ENCODE assay signal across 8 mouse cellular contexts in the genomic region with DNA sequence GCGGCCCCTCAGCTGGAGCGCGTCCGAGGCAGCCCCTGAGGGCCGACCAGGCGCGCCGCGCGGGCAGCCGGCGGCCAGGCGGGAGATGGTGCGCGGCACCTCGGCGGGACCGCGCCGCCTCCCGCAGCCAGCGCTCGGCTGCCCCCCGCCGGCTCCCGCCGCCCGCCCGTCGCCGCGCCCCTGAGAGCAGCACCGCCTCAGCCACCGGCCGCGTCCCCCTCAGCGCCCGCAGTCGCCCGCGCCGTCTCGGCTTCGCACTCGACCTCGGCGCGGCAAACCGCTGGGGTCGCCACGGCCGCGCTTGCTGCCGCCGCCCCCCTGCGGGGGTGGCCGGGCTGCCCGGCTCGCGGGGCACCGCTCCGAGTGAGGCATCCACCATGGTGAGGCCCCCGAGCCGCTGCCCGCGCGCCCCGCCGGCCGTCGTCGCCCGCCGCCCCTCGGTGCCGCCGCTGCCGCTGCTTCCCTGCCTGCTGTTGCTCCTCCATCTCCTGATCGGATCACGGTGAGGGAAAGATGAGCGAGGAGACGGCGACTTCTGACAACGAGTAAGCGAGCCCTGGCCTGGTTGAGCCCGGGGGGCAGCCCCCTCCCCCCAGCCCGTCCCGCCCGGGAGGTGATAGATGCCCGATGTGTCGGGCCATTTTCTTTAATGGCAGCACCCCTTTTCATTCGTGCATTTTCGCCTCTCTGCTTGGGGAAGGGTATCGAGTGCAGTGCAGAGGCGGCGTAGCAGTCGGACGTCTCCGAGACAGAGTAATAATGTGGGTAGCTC. TPM values are rescaled to one million over a fixed set of nuclear protein-coding genes. Genes with fewer than 3 reads are reported as not detected.
DNase-seq lines count a peak whose midpoint lies in the region; ATAC-seq and TF ChIP-seq lines count a peak whose summit lies in the region.

Gene Spred1 (plus strand): TSS at position 163 of the 772 bp plus-strand sequence.

- peak within 1 kb of the TSS; percentile 96 for H3K9ac ChIP-seq in forebrain, embryonic 14.5 days (ENCODE audit: low read length)
- peak within 1 kb of the TSS; percentile 99 for H3K9ac ChIP-seq in hindbrain, embryonic 13.5 days
- H3K9ac ChIP-seq in stomach, embryonic 15.5 days = peak within 1 kb of the TSS; percentile 93

- intact Hi-C loops in left cerebral cortex, postnatal 25 days (cut with DNase I) = loop anchor here (1.0 to 5.0 kb wide), 5 partner anchors 59 to 221 kb away; no protein-coding TSS in a partner anchor

- no peak for TF ChIP-seq POLR2A in bone marrow macrophage, adult 2 months (IDR thresholded peaks at IDR 0.05; ENCODE audit: borderline replicate concordance, low read depth, low read length)

- peak within 1 kb of the TSS; percentile 71 for H3K4me3 ChIP-seq in bone marrow macrophage, adult 2 months (ENCODE audit: insufficient read depth, low read length)
- peak within 1 kb of the TSS; percentile 91 for H3K4me3 ChIP-seq in forebrain, embryonic 14.5 days (ENCODE audit: low read depth, low read length)
- peak within 1 kb of the TSS; percentile 89 for H3K4me3 ChIP-seq in hindbrain, embryonic 13.5 days
- H3K4me3 ChIP-seq in stomach, embryonic 15.5 days (replicated peaks) = peak within 1 kb of the TSS; percentile 94

- under 1% methylated on average over 57 of the region's 99 CpGs for WGBS in forebrain, embryonic 14.5 days
- WGBS in hindbrain, embryonic 13.5 days = under 1% methylated on average over 68 of the region's 99 CpGs
- WGBS in stomach, embryonic 15.5 days = under 1% methylated on average over 50 of the region's 99 CpGs

- H3K27me3 ChIP-seq in forebrain, embryonic 14.5 days (replicated peaks; ENCODE audit: control insufficient read depth, insufficient read depth, low read length) = no peaks in the 10 kb centered on the region
- no peaks in the 10 kb centered on the region for H3K27me3 ChIP-seq in hindbrain, embryonic 13.5 days
- no peaks in the 10 kb centered on the region for H3K27me3 ChIP-seq in stomach, embryonic 15.5 days (replicated peaks)

- DNase-seq in lung, adult 18-20 months = peak; percentile 16 to 35
- no peak for DNase-seq in lung, postnatal 25 days (ENCODE audit: low spot score)
- peak; percentile 48 for DNase-seq in forebrain, embryonic 14.5 days (ENCODE audit: low spot score)
- no peak for DNase-seq in left cerebral cortex, postnatal 25 days (ENCODE audit: low spot score in 2 of 2)
- peak; percentile 57 for DNase-seq in mesoderm, embryonic 11.5 days (ENCODE audit: low read depth, low spot score)

- peaks cover 12% of the 10 kb centered on the region for H3K4me1 ChIP-seq in bone marrow macrophage, adult 2 months (ENCODE audit: control insufficient read depth, insufficient read depth, low read length)
- H3K4me1 ChIP-seq in forebrain, embryonic 14.5 days (ENCODE audit: control insufficient read depth, insufficient read depth, low read length) = peaks cover 13% of the 10 kb centered on the region
- H3K4me1 ChIP-seq in hindbrain, embryonic 13.5 days (replicated peaks) = peaks cover 24% of the 10 kb centered on the region
- peaks cover 9% of the 10 kb centered on the region; the same call in 1 of the 2 replicates for H3K4me1 ChIP-seq in stomach, embryonic 15.5 days

- no peaks in the 10 kb centered on the region for H3K36me3 ChIP-seq in forebrain, embryonic 14.5 days (ENCODE audit: control insufficient read depth, insufficient read depth, low read length)
- H3K36me3 ChIP-seq in hindbrain, embryonic 13.5 days = no peaks in the 10 kb centered on the region
- no peaks in the 10 kb centered on the region for H3K36me3 ChIP-seq in stomach, embryonic 15.5 days

- no peak for TF ChIP-seq CTCF in bone marrow macrophage, adult 2 months (IDR thresholded peaks at IDR 0.05; ENCODE audit: low read depth, low read length)

- H3K27ac ChIP-seq in bone marrow macrophage, adult 2 months (ENCODE audit: insufficient read depth, low read depth, low read length) = peak within 1 kb of the TSS; percentile 95
- peak within 1 kb of the TSS; percentile 99 for H3K27ac ChIP-seq in forebrain, embryonic 14.5 days (ENCODE audit: low read depth, low read length)
- H3K27ac ChIP-seq in hindbrain, embryonic 13.5 days = peak within 1 kb of the TSS; percentile 99
- peak within 1 kb of the TSS; percentile 99 for H3K27ac ChIP-seq in stomach, embryonic 15.5 days

- no peaks in the 10 kb centered on the region for H3K9me3 ChIP-seq in forebrain, embryonic 14.5 days (replicated peaks; ENCODE audit: control insufficient read depth, low read length)
- no peaks in the 10 kb centered on the region for H3K9me3 ChIP-seq in hindbrain, embryonic 13.5 days
- no peaks in the 10 kb centered on the region for H3K9me3 ChIP-seq in stomach, embryonic 15.5 days

- peak within 1 kb of the TSS; percentile 79 for H3K4me2 ChIP-seq in forebrain, embryonic 14.5 days (ENCODE audit: low read length)
- H3K4me2 ChIP-seq in hindbrain, embryonic 13.5 days = peak within 1 kb of the TSS; percentile 72
- H3K4me2 ChIP-seq in stomach, embryonic 15.5 days = peak within 1 kb of the TSS; percentile 74

- peak; percentile 8 for ATAC-seq in forebrain, embryonic 14.5 days
- ATAC-seq in hindbrain, embryonic 13.5 days (ENCODE audit: low FRiP score) = peak; percentile 38
- ATAC-seq in stomach, embryonic 15.5 days (ENCODE audit: insufficient read depth, low FRiP score, low read depth) = peak; percentile 25

RNA-seq across cellular contexts. Expression of gene Spred1, which starts in this region (rescaled TPM):
- 53.4 and 59.1 TPM in 2 replicates for polyA plus RNA-seq in bone marrow macrophage, adult 2 months (2012; ENCODE audit: insufficient read depth, insufficient read length, missing spikeins)
- polyA plus RNA-seq in forebrain, embryonic 14.5 days (2014; fragmentation: Nextera tagmentation; extraction: Ambion mirVana) = 11.2 and 11.5 TPM in 2 replicates
- polyA plus RNA-seq in hindbrain, embryonic 13.5 days (2015; fragmentation: Nextera tagmentation; extraction: Ambion mirVana) = 7.2 and 9.2 TPM in 2 replicates
- total RNA-seq in left cerebral cortex, postnatal 25 days (2021) = 100 to 1,000 TPM; 142 to 168 TPM
- polyA plus RNA-seq in stomach, embryonic 15.5 days (2015; fragmentation: Nextera tagmentation; extraction: Ambion mirVana) = 14.4 and 15.1 TPM in 2 replicates

Comparison
In these comparisons a context has a peak if more than half of its experiments do, and no peak if none do; other contexts are left out.
1. DNase-seq: peak in lung, adult 18-20 months (2 of 2), forebrain, embryonic 14.5 days (single experiment) and mesoderm, embryonic 11.5 days (single experiment); none in lung, postnatal 25 days (single experiment) and left cerebral cortex, postnatal 25 days (0 of 2).
2. Peak in every context shown above with its lines, with median percentiles within 50 percentile points of each other: H3K27ac ChIP-seq, H3K4me3 ChIP-seq, ATAC-seq, H3K4me2 ChIP-seq and H3K9ac ChIP-seq.